Comparison of ENCODE assay signal across 10 mouse cellular contexts in the genomic region with DNA sequence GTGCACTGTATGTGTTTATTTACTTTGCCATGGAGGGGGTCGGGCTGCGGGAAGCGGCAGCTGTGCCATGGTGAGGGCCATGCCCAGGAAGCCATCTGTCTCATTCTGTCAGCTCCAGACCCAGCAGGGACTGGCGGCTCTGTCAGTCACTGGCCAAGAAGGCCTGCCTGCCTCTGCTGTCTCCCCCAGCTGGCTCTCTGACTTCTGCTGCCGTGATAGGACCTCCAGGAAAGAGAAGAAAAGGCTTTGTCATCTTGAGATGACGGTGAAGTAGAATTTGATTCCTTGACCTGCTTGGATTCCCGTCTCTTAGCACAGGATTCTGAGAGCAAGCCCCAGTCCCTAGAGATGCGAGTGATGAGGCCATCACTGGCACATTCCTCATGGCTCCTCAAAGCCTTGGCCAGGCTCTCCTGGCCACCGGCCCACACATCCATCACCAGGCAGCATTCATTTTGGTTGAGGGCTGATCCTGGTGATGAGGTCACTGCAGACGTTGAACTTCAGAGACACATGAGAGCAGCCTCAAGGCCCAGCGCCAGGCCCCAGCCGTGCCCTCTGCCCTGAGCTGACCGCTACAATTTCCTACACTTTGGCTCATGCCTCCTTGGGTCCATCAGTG. TPM values are rescaled to one million over a fixed set of nuclear protein-coding genes. Genes with fewer than 3 reads are reported as not detected.
DNase-seq lines count a peak whose midpoint lies in the region; ATAC-seq and TF ChIP-seq lines count a peak whose summit lies in the region.
"Had no signal": no experiment of that assay in that cellular context is flagged by ENCODE, and none has a peak within 500 bp of the region (broad histone marks: within the 10 kb centered on the region; RNA-seq: fewer than 3 reads in every experiment).

No protein-coding gene starts in this region.

- H3K4me1 ChIP-seq in heart, embryonic 11.5 days (ENCODE audit: control insufficient read depth, insufficient read depth, low read length), result peaks cover 39% of the 10 kb centered on the region
- H3K4me1 ChIP-seq in lung, adult 2 months (ENCODE audit: control insufficient read depth, insufficient read depth, low read length), result peaks cover 4% of the 10 kb centered on the region; the same call in 1 of the 2 replicates

- no peak for ATAC-seq in heart, embryonic 11.5 days (replicated peaks; ENCODE audit: insufficient number of reproducible peaks, low FRiP score, low TSS enrichment)
- ATAC-seq in frontal cortex, adult (ENCODE audit: low TSS enrichment), result no peak
- ATAC-seq: liver, postnatal 0 days had no signal

- WGBS in heart, embryonic 11.5 days (ENCODE audit: insufficient replicate concordance), result 70% methylated on average over 13 of the region's 13 CpGs
- 54% methylated on average over 13 of the region's 13 CpGs for WGBS in lung, adult 2 months

- H3K36me3 ChIP-seq in heart, embryonic 11.5 days (ENCODE audit: control insufficient read depth, insufficient read depth, low read length), result no peaks in the 10 kb centered on the region; the same call in 1 of the 2 replicates

- no peak for TF ChIP-seq CTCF in lung, adult 2 months (IDR thresholded peaks at IDR 0.05; ENCODE audit: insufficient read depth, low read length)

- no peak overlapping the region for H3K4me3 ChIP-seq in heart, embryonic 11.5 days (ENCODE audit: low read depth, low read length)
- H3K4me3 ChIP-seq in lung, adult 2 months (replicated peaks; ENCODE audit: extremely low read depth, low read depth, low read length), result no peak overlapping the region

- no peak overlapping the region for H3K4me2 ChIP-seq in heart, embryonic 11.5 days

- no peaks in the 10 kb centered on the region for H3K9me3 ChIP-seq in heart, embryonic 11.5 days (replicated peaks; ENCODE audit: control insufficient read depth, low read length)

- no peak for TF ChIP-seq POLR2A in lung, adult 2 months (IDR thresholded peaks at IDR 0.05; ENCODE audit: borderline replicate concordance, extremely low read depth, low read depth, low read length)

- H3K27me3 ChIP-seq in heart, embryonic 11.5 days (ENCODE audit: control insufficient read depth, insufficient read depth, low read length), result no peaks in the 10 kb centered on the region

- H3K27ac ChIP-seq in heart, embryonic 11.5 days (ENCODE audit: low read depth, low read length), result no peak overlapping the region

- H3K9ac ChIP-seq in heart, embryonic 11.5 days (ENCODE audit: low read depth, low read length), result no peak overlapping the region
- H3K9ac ChIP-seq: liver, postnatal 0 days had no signal

- peak; percentile 97 for DNase-seq in heart, adult 11 months
- DNase-seq in adrenal gland, postnatal 25 days, result peak; percentile 65
- peak; percentile 73 for DNase-seq in gastrocnemius, adult 18-20 months (ENCODE audit: low spot score)
- peak; percentile 23 for DNase-seq in lung, adult 2 months
- DNase-seq in urinary bladder, adult 18-20 months (ENCODE audit: low spot score in 2 of 2), result no peak
- no peak for DNase-seq in thymus, adult 18-20 months
- DNase-seq: kidney, postnatal 36 days; liver, postnatal 0 days had no signal

RNA-seq across cellular contexts. Expression of gene Gpr153, which starts 6.2 kb away (rescaled TPM):
- polyA plus RNA-seq in heart, embryonic 11.5 days (2014; fragmentation: Nextera tagmentation; extraction: Ambion mirVana), result 7.8 and 9.0 TPM in 2 replicates
- 3.1 and 3.6 TPM in 2 replicates for total RNA-seq in adrenal gland, postnatal 25 days (2021)
- total RNA-seq in gastrocnemius, adult 18-20 months (2021), result 1 to 10 TPM; 3.4 to 4.5 TPM
- polyA plus RNA-seq in lung, adult 2 months (2012; rRNA removed), result 40.0 and 45.6 TPM in 2 replicates

RNA-seq across cellular contexts. Expression of gene Hes3, which starts 23.6 kb away (rescaled TPM):
- polyA plus RNA-seq in heart, embryonic 11.5 days (2014; fragmentation: Nextera tagmentation; extraction: Ambion mirVana), result not detected in 2 replicates
- not detected in 2 replicates for total RNA-seq in adrenal gland, postnatal 25 days (2021)
- total RNA-seq in gastrocnemius, adult 18-20 months (2021), result not detected
- 0.09 TPM in 1 of 2 replicates, not detected in the other for polyA plus RNA-seq in lung, adult 2 months (2012; rRNA removed)
- polyA plus RNA-seq: liver, postnatal 0 days had no signal

RNA-seq across cellular contexts. Expression of gene Icmt, which starts 29.2 kb away (rescaled TPM):
- 15.9 and 22.6 TPM in 2 replicates for polyA plus RNA-seq in heart, embryonic 11.5 days (2014; fragmentation: Nextera tagmentation; extraction: Ambion mirVana)
- total RNA-seq in adrenal gland, postnatal 25 days (2021), result 44.9 and 48.7 TPM in 2 replicates
- total RNA-seq in gastrocnemius, adult 18-20 months (2021), result 10 to 100 TPM; 19.8 to 19.9 TPM
- 32.2 and 36.4 TPM in 2 replicates for polyA plus RNA-seq in lung, adult 2 months (2012; rRNA removed)

RNA-seq across cellular contexts. Expression of gene Rnf207, which starts 50.9 kb away (rescaled TPM):
- polyA plus RNA-seq in heart, embryonic 11.5 days (2014; fragmentation: Nextera tagmentation; extraction: Ambion mirVana), result 27.4 and 27.5 TPM in 2 replicates
- 1.1 TPM in 1 of 2 replicates, not detected in the other for total RNA-seq in adrenal gland, postnatal 25 days (2021)
- not detected for total RNA-seq in gastrocnemius, adult 18-20 months (2021)
- 5.8 and 5.9 TPM in 2 replicates for polyA plus RNA-seq in lung, adult 2 months (2012; rRNA removed)

RNA-seq across cellular contexts. Expression of gene Rpl22, which starts 57.7 kb away (rescaled TPM):
- 285 and 300 TPM in 2 replicates for polyA plus RNA-seq in heart, embryonic 11.5 days (2014; fragmentation: Nextera tagmentation; extraction: Ambion mirVana)
- 458 and 532 TPM in 2 replicates for total RNA-seq in adrenal gland, postnatal 25 days (2021)
- total RNA-seq in gastrocnemius, adult 18-20 months (2021), result 100 to 1,000 TPM; 249 to 251 TPM
- 20.3 and 43.0 TPM in 2 replicates for polyA plus RNA-seq in lung, adult 2 months (2012; rRNA removed)

Comparison
In these comparisons a context has a peak if more than half of its experiments do, and no peak if none do; other contexts are left out.
1. DNase-seq: peak in heart, adult 11 months (single experiment), adrenal gland, postnatal 25 days (single experiment), gastrocnemius, adult 18-20 months (single experiment) and lung, adult 2 months (single experiment); none in urinary bladder, adult 18-20 months (0 of 2) and thymus, adult 18-20 months (0 of 2).